Mouse (Mus musculus): Measurements from ENCODE around the gene Ssbp1. TPM values are rescaled to one million over a fixed set of nuclear protein-coding genes. Genes with fewer than 3 reads are reported as not detected.

Gene Ssbp1
- 49.0 and 76.6 TPM in 2 replicates for polyA plus RNA-seq (2021; fragmentation: Nextera tagmentation)
- long read RNA-seq, experiment 1, full-length matches to known transcripts: 41 of 49 reads
- long read RNA-seq, experiment 1, partial matches to known transcripts: 6 of 49 reads
- long read RNA-seq, experiment 1, other reads (novel, unspliced or antisense): 2 of 49 reads
- long read RNA-seq, experiment 2, full-length matches to known transcripts: 59 of 73 reads
- long read RNA-seq, experiment 2, partial matches to known transcripts: 8 of 73 reads
- long read RNA-seq, experiment 2, other reads (novel, unspliced or antisense): 6 of 73 reads

GRCm38 (mm10) chr6:40470916-40471719, at the start of gene Ssbp1:
TSS of gene Ssbp1 (plus strand) at chr6:40471352.

GRCm38 (mm10) chr6:40436047-40436483, 35.1 kb upstream of the Ssbp1 start, which contains the start of gene E330009J07Rik:
TSS of gene E330009J07Rik (minus strand) at chr6:40436135.

DNA sequence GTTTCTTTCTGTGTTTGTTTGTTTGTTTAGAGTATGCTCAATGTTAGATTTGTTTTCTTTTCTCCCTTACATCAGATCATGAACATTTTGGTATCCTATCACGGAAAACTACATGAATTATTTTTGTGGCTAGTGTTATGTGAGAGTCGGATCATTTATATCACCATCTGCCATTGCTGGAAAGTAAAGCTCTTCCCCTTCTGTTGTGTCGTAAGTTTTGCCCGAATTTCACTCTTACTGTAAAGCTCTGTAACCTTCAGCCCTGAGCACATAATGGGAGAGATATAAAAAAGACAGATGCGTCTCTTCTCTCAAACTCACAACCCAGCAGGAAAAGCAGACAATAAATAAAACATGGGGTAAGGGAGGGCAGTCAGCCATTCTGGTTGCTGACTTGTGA, 32.2 kb upstream of the Ssbp1 start, which contains the start of gene Wee2:
Gene Wee2 (plus strand): TSS at position 153 of the 400 bp plus-strand sequence.

DNA sequence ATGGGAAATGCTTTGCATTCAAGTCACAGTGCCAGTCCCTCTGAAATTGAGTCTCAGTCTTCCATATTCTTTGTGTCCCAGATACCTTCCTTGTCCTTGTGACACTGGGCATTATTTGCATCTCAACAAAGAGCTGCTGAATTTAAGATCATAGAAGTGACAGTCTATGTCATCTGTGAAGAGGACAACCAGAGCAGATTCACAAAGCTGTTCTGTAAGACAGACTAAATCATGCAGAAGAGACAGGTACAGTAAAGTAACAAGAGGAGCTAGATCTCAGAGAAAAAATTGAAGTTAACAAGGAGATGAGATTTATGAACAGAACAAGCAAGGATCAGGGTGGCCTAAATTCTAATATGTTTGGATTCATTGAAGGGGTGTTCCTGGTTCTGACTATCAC, 19.8 kb downstream of the Ssbp1 start, which contains the start of gene Tas2r137:
Gene Tas2r137 (plus strand): TSS at position 301 of the 400 bp plus-strand sequence.

DNA sequence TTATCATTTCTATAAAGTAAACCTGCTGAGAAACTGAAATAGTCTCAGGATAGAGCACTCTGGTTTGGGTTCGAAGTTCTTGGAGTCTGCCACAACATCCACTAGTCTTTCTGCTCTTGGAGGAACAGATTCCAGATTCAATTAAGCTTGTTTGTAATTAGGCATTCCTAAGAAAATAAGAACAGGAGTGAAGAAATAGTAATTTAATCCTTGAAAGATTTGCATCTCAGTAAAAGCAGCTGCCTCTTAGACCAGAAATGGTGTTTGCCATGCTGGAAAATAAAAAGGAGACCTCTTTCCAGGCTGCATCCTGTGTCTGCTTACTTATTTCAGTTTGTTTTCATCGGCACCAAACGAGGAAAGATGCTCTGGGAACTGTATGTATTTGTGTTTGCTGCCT, 22.1 kb downstream of the Ssbp1 start, which contains the start of gene Tas2r108:
Gene Tas2r108 (plus strand): TSS at position 301 of the 400 bp plus-strand sequence.

GRCm38 (mm10) chr6:40519408-40519807, 48.3 kb downstream of the Ssbp1 start, which contains the start of gene Prss37:
TSS of gene Prss37 (minus strand) at chr6:40519508.

Other genes starting within 250 kb of the Ssbp1 start
- 30.1 and 39.7 TPM in 2 replicates for gene Agk, start 146.2 kb upstream of the Ssbp1 start, polyA plus RNA-seq (2021; fragmentation: Nextera tagmentation)
- 6.2 and 9.9 TPM in 2 replicates for gene E330009J07Rik, start 35.2 kb upstream of the Ssbp1 start, polyA plus RNA-seq (2021; fragmentation: Nextera tagmentation)
- gene Wee2, start 32.3 kb upstream of the Ssbp1 start, polyA plus RNA-seq (2021; fragmentation: Nextera tagmentation): not detected in 2 replicates
- gene Tas2r137, start 19.9 kb downstream of the Ssbp1 start, polyA plus RNA-seq (2021; fragmentation: Nextera tagmentation): not detected in 2 replicates
- not detected in 2 replicates for gene Tas2r108, start 22.2 kb downstream of the Ssbp1 start, polyA plus RNA-seq (2021; fragmentation: Nextera tagmentation)
- not detected in 2 replicates for gene Prss37, start 48.2 kb downstream of the Ssbp1 start, polyA plus RNA-seq (2021; fragmentation: Nextera tagmentation)
- not detected in 2 replicates for gene Olfr461, start 83.7 kb downstream of the Ssbp1 start, polyA plus RNA-seq (2021; fragmentation: Nextera tagmentation)
- gene Olfr460, start 98.1 kb downstream of the Ssbp1 start, polyA plus RNA-seq (2021; fragmentation: Nextera tagmentation): not detected in 2 replicates
- 5.5 and 7.8 TPM in 2 replicates for gene Clec5a, start 114.5 kb downstream of the Ssbp1 start, polyA plus RNA-seq (2021; fragmentation: Nextera tagmentation)
- gene Tas2r138, start 142.0 kb downstream of the Ssbp1 start, polyA plus RNA-seq (2021; fragmentation: Nextera tagmentation): not detected in 2 replicates
- gene Mgam, start 157.5 kb downstream of the Ssbp1 start, polyA plus RNA-seq (2021; fragmentation: Nextera tagmentation): not detected in 2 replicates